Mouse (Mus musculus): ENCODE data around the gene Gm28778. TPM values are rescaled to one million over a fixed set of nuclear protein-coding genes. Genes with fewer than 3 reads are reported as not detected.

Gm28778 gene
- not detected for polyA plus RNA-seq (2014; fragmentation: Illumina TruSeq; extraction: RNeasy Lipid Tissue Mini Kit (QIAGEN cat#74804); ENCODE audit: low read depth, low replicate concordance)

GRCm38 (mm10) chr1:53296581-53297383, at the start of gene Gm28778, which contains the start of the genes Pms1 and Ormdl1:
Gene Gm28778 (plus strand): TSS chr1:53297111.
Gene Pms1 (minus strand): TSS chr1:53297018.
Gene Ormdl1 (plus strand): TSS chr1:53297095.

GRCm38 (mm10) chr1:53312989-53313967, 16.4 kb downstream of the Gm28778 start, which contains the start of gene Osgepl1:
Gene Osgepl1 (plus strand): TSS chr1:53313624.

GRCm38 (mm10) chr1:53352327-53353261, 55.7 kb downstream of the Gm28778 start, which contains the start of the genes Asdurf, Gm28551 and Asnsd1:
Gene Asdurf (minus strand): TSS chr1:53352619.
Gene Gm28551 (minus strand): TSS chr1:53352667.
Gene Asnsd1 (minus strand): TSS chr1:53352752.

Other genes with a start within 250 kb of the Gm28778 start
- not detected for gene Mstn, start 235.5 kb upstream of the Gm28778 start, polyA plus RNA-seq (2014; fragmentation: Illumina TruSeq; extraction: RNeasy Lipid Tissue Mini Kit (QIAGEN cat#74804); ENCODE audit: low read depth, low replicate concordance)
- not detected for gene 1700019A02Rik, start 109.5 kb upstream of the Gm28778 start, polyA plus RNA-seq (2014; fragmentation: Illumina TruSeq; extraction: RNeasy Lipid Tissue Mini Kit (QIAGEN cat#74804); ENCODE audit: low read depth, low replicate concordance)
- gene Pms1, start 93 bp upstream of the Gm28778 start, polyA plus RNA-seq (2014; fragmentation: Illumina TruSeq; extraction: RNeasy Lipid Tissue Mini Kit (QIAGEN cat#74804); ENCODE audit: low read depth, low replicate concordance): 11.9 TPM
- 95.2 TPM for gene Ormdl1, start within 50 bp of the Gm28778 start, polyA plus RNA-seq (2014; fragmentation: Illumina TruSeq; extraction: RNeasy Lipid Tissue Mini Kit (QIAGEN cat#74804); ENCODE audit: low read depth, low replicate concordance)
- 43.4 TPM for gene Osgepl1, start 16.5 kb downstream of the Gm28778 start, polyA plus RNA-seq (2014; fragmentation: Illumina TruSeq; extraction: RNeasy Lipid Tissue Mini Kit (QIAGEN cat#74804); ENCODE audit: low read depth, low replicate concordance)
- 70.9 TPM for gene Asdurf, start 55.5 kb downstream of the Gm28778 start, polyA plus RNA-seq (2014; fragmentation: Illumina TruSeq; extraction: RNeasy Lipid Tissue Mini Kit (QIAGEN cat#74804); ENCODE audit: low read depth, low replicate concordance)
- not detected for gene Gm28551, start 55.6 kb downstream of the Gm28778 start, polyA plus RNA-seq (2014; fragmentation: Illumina TruSeq; extraction: RNeasy Lipid Tissue Mini Kit (QIAGEN cat#74804); ENCODE audit: low read depth, low replicate concordance)
- 65.1 TPM for gene Asnsd1, start 55.6 kb downstream of the Gm28778 start, polyA plus RNA-seq (2014; fragmentation: Illumina TruSeq; extraction: RNeasy Lipid Tissue Mini Kit (QIAGEN cat#74804); ENCODE audit: low read depth, low replicate concordance)

All from liver, adult 10 weeks (tissue).